Mouse (Mus musculus) C2C12 (cell line): ENCODE measurements around the gene Tmprss3. TPM values are rescaled to one million over a fixed set of nuclear protein-coding genes. Genes with fewer than 3 reads are reported as not detected.

Experiments
- H3K27me3 ChIP-seq: one replicate; pipeline ENCODE4 v1.6.1; 2011; ENCODE audit not compliant: control insufficient read depth, insufficient read depth, insufficient read length
- H3K36me3 ChIP-seq: one replicate; pipeline ENCODE4 v1.6.1; 2011; ENCODE audit not compliant: control insufficient read depth, insufficient read depth
- H3K4me3 ChIP-seq: one replicate; pipeline ENCODE4 v1.5.1; 2011; ENCODE audit warnings: mild to moderate bottlenecking, control low read depth; ENCODE audit not compliant: poor library complexity, insufficient read depth, severe bottlenecking
- H3K79me2 ChIP-seq: one replicate; pipeline ENCODE4 v1.6.1; 2011; ENCODE audit not compliant: control insufficient read depth, insufficient read depth
- H3K79me3 ChIP-seq: one replicate; pipeline ENCODE4 v1.6.1; 2011; ENCODE audit warnings: low read depth, control low read depth
- H3ac ChIP-seq: one replicate; pipeline ENCODE3; 2011; ENCODE audit warnings: low read depth; ENCODE audit not compliant: control insufficient read depth, insufficient read length
- CEBPB ChIP-seq: IDR thresholded peaks from one replicate; pipeline ENCODE4 v1.6.1; 2011; ENCODE audit warnings: low read depth, mild to moderate bottlenecking, control low read depth, moderate library complexity
- CTCF ChIP-seq: IDR thresholded peaks from one replicate; pipeline ENCODE4 v1.5.1; 2011; ENCODE audit not compliant: control insufficient read depth, insufficient read depth, insufficient read length
- FOSL1 ChIP-seq: IDR thresholded peaks from one replicate; pipeline ENCODE4 v1.8.0; 2011; ENCODE audit warnings: mild to moderate bottlenecking, low read length; ENCODE audit not compliant: poor library complexity, insufficient read depth, severe bottlenecking
- MAX ChIP-seq: IDR thresholded peaks from one replicate; pipeline ENCODE4 v1.6.1; 2011; ENCODE audit warnings: mild to moderate bottlenecking, control low read depth
- MYOD1 ChIP-seq: IDR thresholded peaks from one replicate; pipeline ENCODE4 v1.6.1; 2011; ENCODE audit warnings: low read depth; ENCODE audit not compliant: control insufficient read depth, insufficient read length
- MYOG ChIP-seq: IDR thresholded peaks from one replicate; pipeline ENCODE4 v1.6.1; 2011; ENCODE audit not compliant: control insufficient read depth, insufficient read length; ENCODE audit errors: extremely low read depth
- USF1 ChIP-seq: IDR thresholded peaks from one replicate; pipeline ENCODE4 v1.6.1; 2011; ENCODE audit warnings: low read depth, mild to moderate bottlenecking, control low read depth, moderate library complexity
- polyA plus RNA-seq: library from polyadenylated mRNA; unstranded; fragments of >200 nt; fragmentation: generic; extraction: Trizol; gene quantifications from one replicate; pipeline ENCODE4 v1.2.1, GENCODE M21; 2012; ENCODE audit warnings: missing spikeins

The Tmprss3 gene
- polyA plus RNA-seq, 1 experiment: not detected

GRCm38 (mm10) chr17:31235915-31236314 lies 37.1 kb upstream of the Tmprss3 start:
- Histone ChIP-seq H3K79me2 (no peaks in the 10 kb centered on the region), H3ac (no peak overlapping the region), H3K4me3 (no peak overlapping the region), H3K36me3 (no peaks in the 10 kb centered on the region), H3K27me3 (no peaks in the 10 kb centered on the region), H3K79me3 (no peaks in the 10 kb centered on the region)
- TF ChIP-seq CTCF (no peak), MYOG (no peak)

- Histone ChIP-seq H3K36me3 (no peaks in the 10 kb centered on the region), H3ac (no peak overlapping the region), H3K4me3 (no peak overlapping the region), H3K79me3 (no peaks in the 10 kb centered on the region), H3K79me2 (no peaks in the 10 kb centered on the region), H3K27me3 (peaks cover 4% of the 10 kb centered on the region)
- TF ChIP-seq USF1: no peak
- no peak for TF ChIP-seq MAX
- no peak for TF ChIP-seq CTCF
- TF ChIP-seq MYOG: no peak
- TF ChIP-seq MYOD1: no peak
- no peak for TF ChIP-seq CEBPB
- TF ChIP-seq FOSL1: no peak
These were observed 33.7 kb upstream of the Tmprss3 start for GRCm38 (mm10) chr17:31232251-31233010.

GRCm38 (mm10) chr17:31231780-31232179 lies 33.0 kb upstream of the Tmprss3 start:
- no peaks in the 10 kb centered on the region for H3K79me3 ChIP-seq
- H3K27me3 ChIP-seq: peaks cover 4% of the 10 kb centered on the region
- H3K36me3 ChIP-seq: no peaks in the 10 kb centered on the region
- no peak overlapping the region for H3K4me3 ChIP-seq
- H3K79me2 ChIP-seq: no peaks in the 10 kb centered on the region
- no peak overlapping the region for H3ac ChIP-seq
- TF ChIP-seq FOSL1 (no peak), MYOD1 (no peak), USF1 (no peak), CTCF (no peak), MAX (no peak), CEBPB (no peak), MYOG (no peak)

DNA sequence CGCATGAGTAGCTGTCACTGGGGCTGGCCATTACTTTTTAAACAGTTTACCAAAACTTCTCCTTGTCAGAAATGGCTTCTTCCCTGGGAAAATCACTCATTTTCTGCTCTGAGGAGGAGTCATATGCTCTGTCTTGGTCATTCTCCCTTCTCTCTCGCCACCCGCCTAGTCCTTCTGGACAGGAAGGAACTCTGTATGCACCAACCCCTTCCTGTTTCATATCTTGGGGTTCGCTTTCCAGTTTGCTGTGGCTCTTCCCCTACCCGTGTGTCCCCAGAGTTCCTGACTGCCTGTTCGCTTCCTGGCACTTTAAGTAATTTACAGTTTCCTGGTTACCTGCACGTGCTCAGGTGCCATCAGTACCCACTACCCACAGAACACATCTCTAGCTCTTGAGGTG lies 28.2 kb upstream of the Tmprss3 start:
- no peaks in the 10 kb centered on the region for H3K79me2 ChIP-seq
- no peaks in the 10 kb centered on the region for H3K79me3 ChIP-seq
- no peak overlapping the region for H3K4me3 ChIP-seq
- no peak overlapping the region for H3ac ChIP-seq
- H3K27me3 ChIP-seq: peaks cover 4% of the 10 kb centered on the region
- TF ChIP-seq MYOD1 (no peak), MAX (no peak), USF1 (no peak), CTCF (no peak), CEBPB (no peak), MYOG (no peak), FOSL1 (no peak)
- no peaks in the 10 kb centered on the region for H3K36me3 ChIP-seq

- Histone ChIP-seq H3K4me3 (no peak overlapping the region), H3K36me3 (no peaks in the 10 kb centered on the region), H3K79me3 (no peaks in the 10 kb centered on the region), H3ac (no peak overlapping the region), H3K79me2 (no peaks in the 10 kb centered on the region), H3K27me3 (peaks cover 4% of the 10 kb centered on the region)
- no peak for TF ChIP-seq USF1
- no peak for TF ChIP-seq MYOG
- no peak for TF ChIP-seq FOSL1
- no peak for TF ChIP-seq MYOD1
- TF ChIP-seq CEBPB: no peak
- TF ChIP-seq MAX: no peak
- TF ChIP-seq CTCF: no peak
These were observed 27.6 kb upstream of the Tmprss3 start for GRCm38 (mm10) chr17:31226368-31226767.

DNA sequence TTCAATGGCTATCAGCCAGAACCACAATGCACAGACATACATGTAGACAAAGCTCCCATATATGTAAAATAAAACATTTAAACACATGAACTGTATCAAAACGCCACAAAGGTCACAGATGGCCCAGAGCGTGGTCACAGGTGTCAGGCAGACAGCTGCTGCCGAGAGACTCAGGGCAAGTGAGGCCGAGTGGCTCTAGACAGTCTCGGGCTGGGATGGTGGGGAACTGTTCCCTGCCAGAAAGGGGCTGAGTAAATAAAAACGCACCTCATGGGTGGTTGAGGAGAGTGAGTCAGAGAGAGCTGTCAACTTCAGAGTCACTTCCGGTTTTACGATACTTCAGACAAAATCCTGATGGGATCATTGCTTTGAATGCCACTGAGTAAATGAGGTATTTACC lies 25.8 kb upstream of the Tmprss3 start:
- Histone ChIP-seq H3K79me3 (no peaks in the 10 kb centered on the region), H3K36me3 (no peaks in the 10 kb centered on the region), H3K79me2 (no peaks in the 10 kb centered on the region), H3K27me3 (peaks cover 6% of the 10 kb centered on the region), H3ac (no peak overlapping the region), H3K4me3 (no peak overlapping the region)
- TF ChIP-seq CTCF (no peak), MAX (no peak), USF1 (no peak), CEBPB (no peak), MYOG (no peak), MYOD1 (no peak), FOSL1 (no peak)
